Mouse (Mus musculus): ENCODE results near the gene Rbm34.

GRCm38 (mm10) chr8:126917179-126917905 is 53.5 kb downstream of the Rbm34 start:
- no peak for TF ChIP-seq JUND (IDR thresholded peaks at IDR 0.05; ENCODE audit: low read depth, low read length)
- peak in 2 of 3 experiments; percentile 14 to 32; a peak in 2 of 6 replicates for TF ChIP-seq CTCF (IDR thresholded peaks at IDR 0.05 in 2 of 3, conservative IDR thresholded peaks at IDR 0.05 in 1 of 3; ENCODE audit: control insufficient read depth in 1 of 3, insufficient read depth in 1 of 3, low read depth in 2 of 3, low read length in 3 of 3, poor library complexity in 1 of 3, severe bottlenecking in 1 of 3)
- TF ChIP-seq POLR2AphosphoS5 (IDR thresholded peaks at IDR 0.05; ENCODE audit: borderline replicate concordance, low read depth, low read length) = no peak
